Mouse (Mus musculus) intestine, embryonic 14.5 days (tissue): ENCODE data around the gene Ehd1. TPM values are rescaled to one million over a fixed set of nuclear protein-coding genes. Genes with fewer than 3 reads are reported as not detected.
A peak's percentile ranks its signal among the peaks of the same experiment; 100 is the strongest.

Experiments
- ATAC-seq: fragments of 200-750 bp; cut with Nextera tagmentation; replicated peaks from 2 replicates; pipeline ENCODE4 v1.8.0; 2017; ENCODE audit warnings: low read depth, moderate number of reproducible peaks, moderate TSS enrichment, moderate library complexity; ENCODE audit not compliant: low FRiP score, low TSS enrichment
- DNase-seq: peaks from one replicate; pipeline ENCODE4 v3.0.0-alpha.2; 2018; ENCODE audit warnings: low spot score
- H3K27ac ChIP-seq: fragments of 300-500 bp; sonication (generic); 2 replicates; pipeline ENCODE4 v1.5.1; 2014; ENCODE audit warnings: low read depth, mild to moderate bottlenecking, control low read depth
- H3K27me3 ChIP-seq: fragments of 300-500 bp; sonication (generic); replicated peaks from 2 replicates; pipeline ENCODE4 v1.6.1; 2014; ENCODE audit warnings: low read length, control low read depth; ENCODE audit not compliant: control insufficient read depth, insufficient read depth
- H3K36me3 ChIP-seq: fragments of 300-500 bp; sonication (generic); 2 replicates; pipeline ENCODE4 v1.6.1; 2014; ENCODE audit warnings: low read length, control low read depth; ENCODE audit not compliant: control insufficient read depth, insufficient read depth
- H3K4me1 ChIP-seq: fragments of 300-500 bp; sonication (generic); replicated peaks from 2 replicates; pipeline ENCODE4 v1.6.1; 2014; ENCODE audit warnings: low read length, control low read depth, mixed read lengths; ENCODE audit not compliant: control insufficient read depth, insufficient read depth
- H3K4me2 ChIP-seq: fragments of 300-500 bp; sonication (generic); 2 replicates; pipeline ENCODE4 v1.6.1; 2014; ENCODE audit warnings: low read length
- H3K4me3 ChIP-seq: fragments of 300-500 bp; sonication (generic); 2 replicates; pipeline ENCODE4 v1.5.1; 2014; ENCODE audit warnings: low read depth, low read length, control low read depth, mixed read lengths
- H3K9ac ChIP-seq: fragments of 300-500 bp; sonication (generic); 2 replicates; pipeline ENCODE4 v1.6.1; 2014; ENCODE audit warnings: mild to moderate bottlenecking, low read length
- H3K9me3 ChIP-seq: fragments of 300-500 bp; sonication (generic); 2 replicates; pipeline ENCODE4 v1.6.1; 2016; ENCODE audit warnings: low read length, control low read depth; ENCODE audit not compliant: control insufficient read depth
- WGBS: fragments of 180-500 bp; shearing (Covaris S2); extraction: QIAGEN DNeasy Blood & Tissue Kit; methylation state at CpG from one replicate; pipeline ENCODE4 v1.1.7; 2014; 5-methylcytosine and 5-hydroxymethylcytosine counted together
- polyA plus RNA-seq: library from polyadenylated mRNA; unstranded; fragments of >200 nt; fragmentation: Nextera tagmentation; extraction: Ambion mirVana; gene quantifications from 2 replicates; pipeline ENCODE4 v1.2.1, GENCODE M21; 2014

Gene Ehd1
- polyA plus RNA-seq, 1 experiment from 2014 or later = 46.9 TPM

DNA sequence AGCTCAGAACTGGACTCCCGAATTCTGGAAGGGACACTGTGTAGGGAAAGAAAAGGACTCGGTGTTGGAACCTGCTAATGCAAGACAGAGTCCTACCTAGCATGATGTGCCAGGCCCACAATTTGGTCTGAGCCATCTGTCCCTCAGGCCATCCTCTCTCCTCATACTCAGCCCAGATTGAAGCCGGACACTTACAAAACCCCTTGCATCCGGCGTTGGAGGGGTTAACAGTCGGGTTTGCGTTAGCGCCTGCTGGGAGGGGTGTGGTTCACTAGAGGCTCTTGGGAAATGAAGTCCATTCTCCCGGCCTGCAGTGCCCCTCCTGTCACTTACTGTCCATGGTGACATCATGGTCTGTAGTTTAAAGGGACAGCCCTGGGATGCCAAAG lies 40.5 kb upstream of the Ehd1 start:
- Histone ChIP-seq H3K27ac (peak overlapping the region; percentile 91), H3K9me3 (no peaks in the 10 kb centered on the region), H3K27me3 (no peaks in the 10 kb centered on the region), H3K4me1 (peaks cover 15% of the 10 kb centered on the region), H3K4me2 (peak overlapping the region; percentile 57), H3K4me3 (peak overlapping the region; percentile 61), H3K36me3 (peaks cover 22% of the 10 kb centered on the region; the same call in 1 of the 2 replicates), H3K9ac (peak overlapping the region; percentile 57)
- DNase-seq (peak; percentile 90), ATAC-seq (peak; percentile 83)
- 0% methylated on average over 9 of the region's 9 CpGs for WGBS

DNA sequence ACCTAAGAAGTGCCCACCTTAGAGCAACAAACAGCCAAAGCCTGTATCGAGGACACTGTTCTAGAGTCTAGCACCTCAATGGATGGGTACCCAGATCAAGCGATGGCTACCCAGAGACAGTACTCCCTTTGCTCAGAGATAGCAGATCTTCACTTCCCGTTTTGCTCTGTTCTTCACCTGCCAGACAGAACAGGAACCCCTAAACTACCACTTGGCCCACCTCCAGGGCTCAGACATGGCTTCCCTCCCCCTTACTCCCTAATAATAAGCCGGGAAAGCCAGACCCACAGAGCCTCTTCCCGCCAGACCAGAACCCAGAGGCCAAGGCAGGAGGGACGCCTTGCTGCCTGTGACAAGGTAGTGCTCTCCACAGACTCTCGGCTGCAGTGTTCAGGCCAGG lies 39.7 kb upstream of the Ehd1 start:
- no peak overlapping the region for H3K4me2 ChIP-seq
- ATAC-seq (no peak), DNase-seq (no peak)
- H3K27me3 ChIP-seq = no peaks in the 10 kb centered on the region
- H3K9me3 ChIP-seq = no peaks in the 10 kb centered on the region
- peaks cover 15% of the 10 kb centered on the region for H3K4me1 ChIP-seq
- no peak overlapping the region for H3K4me3 ChIP-seq
- H3K27ac ChIP-seq = no peak overlapping the region
- WGBS = 73% methylated on average over 7 of the region's 7 CpGs
- H3K9ac ChIP-seq = no peak overlapping the region
- peaks cover 14% of the 10 kb centered on the region; the same call in 1 of the 2 replicates for H3K36me3 ChIP-seq

DNA sequence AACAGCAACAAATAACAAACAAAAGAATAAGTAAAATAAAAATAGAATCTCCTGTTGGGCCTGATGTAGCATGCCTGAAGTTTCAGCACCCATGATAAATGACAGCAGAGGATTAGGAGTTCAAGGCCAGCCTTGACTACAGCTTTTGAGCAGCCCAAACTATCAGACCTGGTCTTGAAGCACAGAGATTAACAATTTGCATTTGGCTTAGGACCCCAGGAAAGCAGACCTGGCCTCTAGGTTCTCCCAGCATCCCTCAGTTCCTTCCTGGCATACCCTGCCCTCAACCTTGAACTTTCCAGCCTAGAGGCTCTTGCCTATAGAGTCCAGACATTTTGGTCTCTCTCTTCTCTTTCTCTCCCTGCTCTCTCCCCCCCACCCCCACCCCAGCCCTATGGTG lies 37.8 kb upstream of the Ehd1 start:
- no peaks in the 10 kb centered on the region for H3K9me3 ChIP-seq
- H3K36me3 ChIP-seq = no peaks in the 10 kb centered on the region
- no peak overlapping the region for H3K4me3 ChIP-seq
- H3K27ac ChIP-seq = no peak overlapping the region
- no peak for ATAC-seq
- DNase-seq = no peak
- H3K9ac ChIP-seq = no peak overlapping the region
- H3K4me2 ChIP-seq = no peak overlapping the region
- H3K4me1 ChIP-seq = peaks cover 24% of the 10 kb centered on the region
- no peaks in the 10 kb centered on the region for H3K27me3 ChIP-seq

DNA sequence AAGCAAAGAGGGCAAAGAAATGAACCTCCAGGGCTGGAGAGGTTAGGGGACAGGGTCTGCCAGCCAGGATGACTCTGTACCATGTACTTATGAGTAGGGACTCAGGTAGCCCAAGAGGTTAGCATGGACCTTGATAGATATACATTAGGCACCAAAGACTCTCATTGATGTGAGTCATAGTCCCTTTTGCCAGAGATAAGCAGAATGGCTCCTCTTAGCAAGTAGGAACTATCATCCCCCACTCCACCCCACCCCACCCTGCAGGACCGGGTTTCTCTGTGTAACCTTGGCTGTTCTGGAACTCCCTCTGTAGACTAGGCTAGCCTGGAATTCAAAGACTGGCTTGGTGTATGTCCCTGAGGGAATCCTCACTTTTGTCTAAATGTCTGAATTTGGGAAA lies 36.4 kb upstream of the Ehd1 start:
- ATAC-seq (no peak), DNase-seq (no peak)
- Histone ChIP-seq H3K9ac (no peak overlapping the region), H3K36me3 (peaks cover 8% of the 10 kb centered on the region), H3K27ac (no peak overlapping the region), H3K9me3 (no peaks in the 10 kb centered on the region), H3K4me2 (no peak overlapping the region), H3K4me1 (peaks cover 14% of the 10 kb centered on the region), H3K4me3 (no peak overlapping the region), H3K27me3 (no peaks in the 10 kb centered on the region)
- 57% methylated on average over 1 of the region's 1 CpGs for WGBS

DNA sequence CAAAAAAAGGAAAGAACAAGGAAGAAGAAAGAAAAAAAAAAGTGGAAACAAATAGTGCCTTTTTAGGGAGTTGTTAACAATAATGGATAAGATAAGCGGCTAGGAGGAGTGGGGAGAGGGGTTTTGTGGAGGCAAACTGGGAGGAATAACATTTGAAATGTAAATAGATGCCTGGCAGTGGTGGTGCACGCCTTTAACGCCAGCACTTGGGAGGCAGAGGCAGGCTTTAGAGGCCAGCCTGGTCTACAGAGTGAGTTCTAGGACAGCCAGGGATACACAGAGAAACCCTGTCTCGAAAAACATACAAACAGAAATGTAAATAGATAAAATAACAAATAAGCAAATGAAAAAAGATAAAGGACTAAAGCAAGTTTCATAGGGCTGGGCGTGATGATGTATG lies 35.8 kb upstream of the Ehd1 start:
- H3K27ac ChIP-seq = no peak overlapping the region
- H3K9me3 ChIP-seq = no peaks in the 10 kb centered on the region
- H3K4me1 ChIP-seq = peaks cover 13% of the 10 kb centered on the region
- ATAC-seq = no peak
- H3K4me2 ChIP-seq = peak overlapping the region; percentile 86
- H3K4me3 ChIP-seq = peak overlapping the region; percentile 94; the same call in 1 of the 2 replicates
- DNase-seq = no peak
- H3K9ac ChIP-seq = no peak overlapping the region; the same call in 1 of the 2 replicates
- peaks cover 13% of the 10 kb centered on the region for H3K36me3 ChIP-seq
- WGBS = 28% methylated on average over 5 of the region's 5 CpGs
- no peaks in the 10 kb centered on the region for H3K27me3 ChIP-seq

DNA sequence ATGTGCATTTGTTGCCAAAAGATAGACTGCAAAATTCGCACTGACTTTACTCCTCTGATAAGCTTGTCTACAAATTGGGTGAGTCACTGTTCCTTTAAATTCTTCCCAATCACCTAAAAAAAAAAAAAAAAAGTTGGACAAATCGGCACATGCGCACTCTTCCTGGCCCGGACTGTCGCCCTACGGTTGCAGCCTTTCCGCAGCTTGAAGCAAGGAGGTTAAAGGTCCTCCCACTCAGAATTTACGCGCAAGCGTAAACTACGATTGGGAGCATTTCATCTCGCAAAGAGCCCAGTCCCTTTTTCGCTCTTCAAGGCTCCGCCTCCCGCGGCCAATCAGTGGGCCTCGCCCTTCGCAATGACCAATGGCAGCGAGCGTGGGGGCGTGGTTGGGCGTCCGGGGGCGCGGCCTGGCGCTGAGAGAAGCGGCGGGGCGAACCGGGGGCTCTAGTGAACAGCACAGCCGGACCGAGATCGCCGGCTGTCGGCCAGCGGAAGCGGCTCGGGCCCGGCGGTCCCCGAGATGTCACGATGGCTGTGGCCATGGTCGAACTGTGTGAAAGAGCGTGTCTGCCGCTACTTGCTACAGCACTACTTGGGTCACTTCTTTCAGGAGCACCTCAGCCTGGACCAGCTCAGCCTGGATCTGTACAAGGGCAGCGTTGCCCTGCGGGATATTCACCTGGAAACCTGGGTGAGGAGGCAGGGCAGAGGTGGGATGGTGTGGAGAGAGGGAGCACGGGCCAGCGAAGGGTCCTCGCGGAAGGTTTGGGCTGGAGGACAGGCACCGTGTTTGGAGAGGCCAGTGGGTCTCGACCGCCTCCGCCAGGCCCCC lies 35.0 kb upstream of the Ehd1 start, which contains the start of gene Atg2a:
Atg2a (plus strand) TSS at position 395 of the 834 bp plus-strand sequence.
- Histone ChIP-seq H3K4me2 (peak within 1 kb of the TSS; percentile 86), H3K9ac (peak within 1 kb of the TSS; percentile 82), H3K36me3 (peaks cover 21% of the 10 kb centered on the region), H3K27ac (peak within 1 kb of the TSS; percentile 62), H3K4me3 (peak within 1 kb of the TSS; percentile 94), H3K4me1 (peaks cover 10% of the 10 kb centered on the region), H3K27me3 (no peaks in the 10 kb centered on the region), H3K9me3 (no peaks in the 10 kb centered on the region)
- ATAC-seq = peak; percentile 87
- under 1% methylated on average over 55 of the region's 55 CpGs for WGBS
- peak; percentile 98 for DNase-seq

DNA sequence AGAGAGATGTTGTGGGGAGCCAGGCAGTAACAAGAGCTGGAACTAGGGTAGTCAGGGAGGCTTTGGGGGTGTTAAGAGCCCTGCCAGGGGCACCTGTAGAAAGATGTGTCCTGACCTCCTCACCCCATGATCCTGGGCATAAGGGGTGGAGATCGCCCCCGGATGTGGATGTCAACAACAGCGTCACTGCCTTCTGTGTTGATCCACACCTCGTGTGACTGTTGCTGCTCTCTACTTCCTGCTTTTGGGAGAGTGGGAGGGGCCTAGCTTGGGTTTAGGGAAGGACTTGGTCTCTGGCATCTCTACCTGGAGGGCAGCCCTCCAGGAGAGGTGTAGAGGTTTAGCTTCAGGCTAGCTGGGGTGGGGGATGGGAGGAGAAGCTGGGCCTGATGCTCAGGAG lies 34.2 kb upstream of the Ehd1 start:
- ATAC-seq (peak; percentile 29), DNase-seq (peak; percentile 68)
- H3K27ac ChIP-seq = peak overlapping the region; percentile 62; the same call in 1 of the 2 replicates
- H3K4me3 ChIP-seq = peak overlapping the region; percentile 94
- 2% methylated on average over 4 of the region's 4 CpGs for WGBS
- H3K36me3 ChIP-seq = peaks cover 29% of the 10 kb centered on the region
- H3K4me1 ChIP-seq = peaks cover 10% of the 10 kb centered on the region
- H3K9ac ChIP-seq = peak overlapping the region; percentile 82
- H3K27me3 ChIP-seq = no peaks in the 10 kb centered on the region
- H3K9me3 ChIP-seq = no peaks in the 10 kb centered on the region
- H3K4me2 ChIP-seq = peak overlapping the region; percentile 86

DNA sequence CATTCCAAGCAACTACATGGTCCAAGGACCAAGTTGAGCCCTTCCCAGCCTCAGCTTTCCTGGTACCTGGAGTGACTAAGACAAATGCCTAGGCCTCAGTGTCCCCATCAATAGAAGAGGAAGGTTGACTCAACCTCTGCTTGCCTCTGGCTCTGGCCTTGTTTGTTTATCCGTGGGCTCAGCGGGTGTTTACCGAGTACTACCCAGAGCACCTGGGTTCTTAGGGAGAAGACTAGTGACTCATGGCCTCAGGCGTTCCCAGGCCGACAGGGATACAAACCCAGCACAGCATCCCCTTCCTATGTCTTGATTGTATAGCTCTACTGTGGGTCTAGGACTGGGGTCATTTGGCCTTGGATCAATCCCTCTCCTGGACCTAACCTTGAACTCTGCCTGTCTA lies 33.3 kb upstream of the Ehd1 start:
- no peak for DNase-seq
- Histone ChIP-seq H3K4me2 (no peak overlapping the region), H3K4me3 (no peak overlapping the region), H3K36me3 (peaks cover 38% of the 10 kb centered on the region), H3K9ac (no peak overlapping the region), H3K27me3 (no peaks in the 10 kb centered on the region), H3K27ac (no peak overlapping the region), H3K9me3 (no peaks in the 10 kb centered on the region), H3K4me1 (peaks cover 10% of the 10 kb centered on the region)
- no peak for ATAC-seq
- 71% methylated on average over 5 of the region's 5 CpGs for WGBS

DNA sequence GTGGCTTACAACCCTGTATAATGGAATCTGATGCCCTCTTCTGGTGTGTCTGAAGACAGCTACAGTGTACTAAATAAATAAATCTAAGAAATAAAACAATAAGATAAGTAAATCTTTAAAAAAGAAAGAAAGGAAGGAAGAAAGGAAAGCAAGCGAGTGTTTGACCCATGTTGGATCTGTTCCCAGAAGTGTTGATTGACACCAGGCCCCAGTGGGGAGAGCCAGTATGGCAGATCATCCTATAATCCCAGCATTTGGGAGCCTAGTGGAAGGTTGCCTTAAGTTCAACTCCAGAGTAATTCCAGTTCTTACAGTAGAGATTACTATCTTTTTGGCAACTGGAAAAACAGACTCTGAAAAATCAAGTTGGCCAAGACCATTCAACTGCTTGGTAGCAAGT lies 30.7 kb upstream of the Ehd1 start:
- H3K4me3 ChIP-seq = no peak overlapping the region
- no peaks in the 10 kb centered on the region for H3K27me3 ChIP-seq
- 69% methylated on average over 1 of the region's 1 CpGs for WGBS
- H3K4me2 ChIP-seq = no peak overlapping the region
- H3K36me3 ChIP-seq = peaks cover 55% of the 10 kb centered on the region
- no peaks in the 10 kb centered on the region for H3K9me3 ChIP-seq
- DNase-seq (no peak), ATAC-seq (no peak)
- no peak overlapping the region for H3K27ac ChIP-seq
- peaks cover 10% of the 10 kb centered on the region for H3K4me1 ChIP-seq
- H3K9ac ChIP-seq = no peak overlapping the region
